Mouse (Mus musculus) thymus, adult 2 months (tissue): ENCODE data around the gene Ptprs. TPM values are rescaled to one million over a fixed set of nuclear protein-coding genes. Genes with fewer than 3 reads are reported as not detected.

Experiments used
- DNase-seq: peaks from one replicate; pipeline ENCODE4 v3.0.0; 2021
- H3K27ac ChIP-seq: fragments of 200-500 bp; 2 replicates; pipeline ENCODE4 v1.5.1; 2012; ENCODE audit warnings: low read length, control low read depth; ENCODE audit not compliant: control insufficient read depth, insufficient read depth
- H3K27me3 ChIP-seq: fragments of 200-500 bp; 2 replicates; pipeline ENCODE4 v1.6.1; 2012; ENCODE audit warnings: mild to moderate bottlenecking, low read length, moderate library complexity, mixed read lengths; ENCODE audit not compliant: control insufficient read depth, insufficient read depth
- H3K36me3 ChIP-seq: fragments of 200-500 bp; 2 replicates; pipeline ENCODE4 v1.6.1; 2012; ENCODE audit warnings: mild to moderate bottlenecking, low read length, moderate library complexity; ENCODE audit not compliant: control insufficient read depth, insufficient read depth
- H3K4me1 ChIP-seq: fragments of 200-500 bp; replicated peaks from 2 replicates; pipeline ENCODE4 v1.6.1; 2012; ENCODE audit warnings: low read length; ENCODE audit not compliant: control insufficient read depth, insufficient read depth
- H3K4me3 ChIP-seq: fragments of 200-500 bp; 2 replicates; pipeline ENCODE4 v1.5.1; 2012; ENCODE audit warnings: mild to moderate bottlenecking, low read length, control low read depth, moderate library complexity; ENCODE audit not compliant: control insufficient read depth, insufficient read depth
- CTCF ChIP-seq: fragments of 200-500 bp; IDR thresholded peaks from 2 replicates; pipeline ENCODE4 v1.5.1; 2012; ENCODE audit warnings: mild to moderate bottlenecking, control low read depth, low read length, moderate library complexity, borderline replicate concordance; ENCODE audit not compliant: control insufficient read depth, poor library complexity, insufficient read depth; ENCODE audit errors: extremely low read depth
- POLR2A ChIP-seq: fragments of 200-500 bp; IDR thresholded peaks from 2 replicates; pipeline ENCODE4 v1.6.1; 2012; ENCODE audit warnings: mild to moderate bottlenecking, low read length, control low read depth, moderate library complexity; ENCODE audit not compliant: control insufficient read depth, poor library complexity, insufficient read depth; ENCODE audit errors: extremely low read depth
- WGBS: fragments of 180-500 bp; shearing (Covaris S2); methylation state at CpG from one replicate; pipeline ENCODE4 v1.1.7; 2018; 5-methylcytosine and 5-hydroxymethylcytosine counted together
- polyA plus RNA-seq: library from polyadenylated mRNA; depleted of rRNA; stranded (reverse); fragments of >200 nt; gene quantifications from 2 replicates; pipeline ENCODE4 v1.2.3, GENCODE M21; 2012

Ptprs gene
- polyA plus RNA-seq, 1 experiment, result 235 TPM

DNA sequence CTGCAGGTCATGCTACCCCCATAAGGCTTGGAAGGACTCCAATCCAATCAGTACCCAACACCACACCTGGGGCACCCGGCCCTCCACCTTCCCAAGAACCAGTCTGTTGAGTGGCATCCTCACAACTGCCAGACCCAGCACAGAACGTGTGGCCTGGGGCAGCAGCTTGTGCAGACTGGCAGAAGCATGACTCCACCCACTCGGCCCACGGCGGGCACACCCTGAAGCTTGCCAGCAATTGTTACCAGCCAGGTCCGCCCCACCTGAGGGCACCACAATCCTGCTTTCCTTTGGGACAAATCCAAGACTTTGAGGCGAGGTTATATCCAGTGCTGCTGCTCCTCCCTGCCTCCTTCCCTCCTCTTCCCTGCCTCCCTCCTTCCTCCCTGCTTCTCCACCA is 11.5 kb downstream of the Ptprs start:
- Histone ChIP-seq H3K36me3 (no peaks in the 10 kb centered on the region), H3K4me1 (peaks cover 20% of the 10 kb centered on the region), H3K27me3 (no peaks in the 10 kb centered on the region), H3K4me3 (no peak overlapping the region), H3K27ac (no peak overlapping the region)
- WGBS, result 87% methylated on average over 7 of the region's 7 CpGs
- TF ChIP-seq POLR2A (no peak), CTCF (no peak)
- DNase-seq, result no peak

DNA sequence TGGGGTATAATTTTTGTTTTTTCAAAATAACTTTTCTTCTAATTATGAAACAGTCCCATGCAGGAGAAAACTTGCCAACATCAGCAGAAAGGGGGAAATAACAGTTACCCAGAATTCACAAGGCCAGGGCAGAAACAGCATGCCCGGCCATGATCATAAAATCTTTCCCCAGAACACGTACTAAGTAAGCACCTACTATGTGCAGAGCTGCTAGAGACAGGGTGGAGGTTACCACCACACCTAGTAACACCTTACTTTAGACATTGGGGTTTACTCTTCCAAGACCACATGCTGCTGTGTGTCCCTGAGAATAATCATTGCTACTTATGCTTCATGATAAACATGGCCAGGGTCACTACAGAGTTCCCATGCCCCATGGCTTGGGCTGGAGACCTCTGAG is 11.9 kb downstream of the Ptprs start:
- Histone ChIP-seq H3K27ac (no peak overlapping the region), H3K4me3 (no peak overlapping the region), H3K27me3 (no peaks in the 10 kb centered on the region), H3K4me1 (peaks cover 20% of the 10 kb centered on the region), H3K36me3 (no peaks in the 10 kb centered on the region)
- DNase-seq, result no peak
- TF ChIP-seq CTCF (no peak), POLR2A (no peak)
- 90% methylated on average over 2 of the region's 2 CpGs for whole genome bisulfite sequencing

- no peak overlapping the region for H3K4me3 ChIP-seq
- peaks cover 20% of the 10 kb centered on the region for H3K4me1 ChIP-seq
Measured at GRCm38 (mm10) chr17:56463500-56463899, 12.8 kb downstream of the Ptprs start.

GRCm38 (mm10) chr17:56462835-56463455 is 13.3 kb downstream of the Ptprs start:
- Histone ChIP-seq H3K36me3 (no peaks in the 10 kb centered on the region), H3K4me3 (peak overlapping the region; percentile 60), H3K27me3 (no peaks in the 10 kb centered on the region), H3K27ac (no peak overlapping the region), H3K4me1 (peaks cover 20% of the 10 kb centered on the region)
- 36% methylated on average over 17 of the region's 17 CpGs for WGBS
- no peak for DNase-seq
- no peak for TF ChIP-seq POLR2A
- no peak for TF ChIP-seq CTCF

More at GRCm38 (mm10) chr17:56463500-56463899, 12.8 kb downstream of the Ptprs start:
- H3K27me3 ChIP-seq, result no peaks in the 10 kb centered on the region
- no peak for DNase-seq
- no peak overlapping the region for H3K27ac ChIP-seq
- H3K36me3 ChIP-seq, result no peaks in the 10 kb centered on the region
- TF ChIP-seq POLR2A (no peak), CTCF (no peak)
- WGBS, result 95% methylated on average over 1 of the region's 1 CpGs

DNA sequence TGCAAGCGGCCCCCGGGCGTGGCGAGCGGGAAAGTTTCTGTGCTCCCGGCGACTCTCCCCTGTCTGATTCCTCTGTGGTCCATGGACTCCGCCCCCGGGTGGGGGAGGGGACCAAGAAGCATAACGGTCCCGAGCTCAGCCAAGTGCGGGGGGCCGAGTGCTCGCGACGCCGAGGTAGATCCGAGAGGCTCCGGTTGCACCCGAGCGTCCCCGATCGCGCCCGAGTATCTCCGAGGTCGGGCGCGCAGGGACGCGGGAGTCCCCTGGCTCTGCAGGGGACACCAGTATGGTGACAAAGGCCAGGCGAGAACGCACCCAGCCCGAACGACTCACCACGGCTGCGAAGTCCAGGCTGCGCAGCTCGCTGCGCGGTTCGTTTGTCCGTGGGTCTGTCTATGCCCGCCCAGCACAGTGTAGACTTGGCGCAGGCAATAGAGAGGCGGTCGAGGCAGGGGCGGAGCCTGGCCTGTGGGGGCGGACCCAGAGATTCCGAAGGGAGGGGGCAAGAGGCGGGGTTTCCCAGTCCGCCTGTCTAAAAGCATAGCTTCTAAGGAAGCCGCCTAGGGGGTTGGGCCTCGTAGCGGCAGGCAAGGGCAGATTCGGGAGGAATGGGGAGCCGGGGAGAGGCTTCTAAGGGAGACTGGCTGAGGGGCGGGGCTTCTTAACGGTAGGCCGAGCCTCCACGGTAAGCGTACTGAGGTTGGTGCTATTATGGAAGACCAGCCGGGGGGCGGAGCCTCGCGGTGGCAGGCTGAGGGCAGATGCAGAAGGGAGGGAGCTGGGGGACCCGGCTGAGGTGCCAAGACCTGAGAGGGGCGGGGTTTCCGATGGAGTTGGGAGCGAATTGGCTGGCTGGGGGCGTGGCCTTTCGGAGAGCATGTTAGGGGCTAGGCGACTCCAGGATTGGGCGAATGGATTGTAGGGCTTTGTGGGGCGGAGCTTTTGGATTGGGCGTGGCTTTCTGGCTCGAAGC is 14.2 kb downstream of the Ptprs start:
- TF ChIP-seq CTCF, result peak; percentile 68
- peak; percentile 46; the same call in 1 of the 2 replicates for TF ChIP-seq POLR2A
- under 1% methylated on average over 77 of the region's 77 CpGs for WGBS
- no peak overlapping the region; the same call in 1 of the 2 replicates for H3K27ac ChIP-seq
- H3K27me3 ChIP-seq, result no peaks in the 10 kb centered on the region
- H3K4me1 ChIP-seq, result peaks cover 20% of the 10 kb centered on the region
- peak; percentile 98 for DNase-seq
- no peaks in the 10 kb centered on the region for H3K36me3 ChIP-seq
- peak overlapping the region; percentile 60 for H3K4me3 ChIP-seq

GRCm38 (mm10) chr17:56460876-56461275 is 15.4 kb downstream of the Ptprs start:
- DNase-seq, result no peak
- no peak overlapping the region for H3K27ac ChIP-seq
- H3K4me1 ChIP-seq, result peaks cover 20% of the 10 kb centered on the region
- H3K27me3 ChIP-seq, result no peaks in the 10 kb centered on the region
- 0 out of 2 replicates have a peak overlapping the region, but pooled peaks have one; percentile 60 for H3K4me3 ChIP-seq
- TF ChIP-seq CTCF (no peak), POLR2A (no peak)
- no peaks in the 10 kb centered on the region for H3K36me3 ChIP-seq
- WGBS, result 69% methylated on average over 6 of the region's 6 CpGs

- WGBS, result 100% methylated on average over 1 of the region's 1 CpGs
- Histone ChIP-seq H3K36me3 (no peaks in the 10 kb centered on the region), H3K27ac (no peak overlapping the region), H3K4me3 (no peak overlapping the region), H3K27me3 (no peaks in the 10 kb centered on the region), H3K4me1 (peaks cover 13% of the 10 kb centered on the region)
- no peak for DNase-seq
- TF ChIP-seq CTCF, result no peak
- no peak for TF ChIP-seq POLR2A
Measured at GRCm38 (mm10) chr17:56457442-56457841, 18.8 kb downstream of the Ptprs start.
